Mouse (Mus musculus): ENCODE results near the gene Lmf2.

Lmf2 gene

GRCm38 (mm10) chr15:89355241-89356187 is at the start of gene Lmf2, which contains the start of gene Ncaph2:
TSS of gene Lmf2 (minus strand) at chr15:89355659.
TSS of gene Ncaph2 (plus strand) at chr15:89355719.
- DNase-seq (ENCODE audit: low spot score in 2 of 2), result peak; percentile 92 to 96

- no peak for DNase-seq (ENCODE audit: low spot score in 2 of 2)
Measured at GRCm38 (mm10) chr15:89404831-89405623, 49.6 kb upstream of the Lmf2 start.

GRCm38 (mm10) chr15:89402471-89402870 is 47.0 kb upstream of the Lmf2 start:
- DNase-seq (ENCODE audit: low spot score in 2 of 2), result no peak

- no peak for DNase-seq (ENCODE audit: low spot score in 2 of 2)
Measured at GRCm38 (mm10) chr15:89399716-89400115, 44.3 kb upstream of the Lmf2 start.

- no peak for DNase-seq (ENCODE audit: low spot score in 2 of 2)
Measured at GRCm38 (mm10) chr15:89398146-89398545, 42.7 kb upstream of the Lmf2 start.

GRCm38 (mm10) chr15:89396883-89397282 is 41.4 kb upstream of the Lmf2 start:
- DNase-seq (ENCODE audit: low spot score in 2 of 2), result no peak

GRCm38 (mm10) chr15:89390081-89390480 is 34.6 kb upstream of the Lmf2 start:
- DNase-seq (ENCODE audit: low spot score in 2 of 2), result no peak

- peak; percentile 23 to 47 for DNase-seq (ENCODE audit: low spot score in 2 of 2)
Measured at GRCm38 (mm10) chr15:89387127-89387526, 31.7 kb upstream of the Lmf2 start.

GRCm38 (mm10) chr15:89384617-89385016 is 29.2 kb upstream of the Lmf2 start, which contains the start of gene Klhdc7b:
TSS of gene Klhdc7b (plus strand) at chr15:89384917.
- DNase-seq (ENCODE audit: low spot score in 2 of 2), result no peak

GRCm38 (mm10) chr15:89379429-89379828 is 24.0 kb upstream of the Lmf2 start:
- no peak for DNase-seq (ENCODE audit: low spot score in 2 of 2)

GRCm38 (mm10) chr15:89378831-89379401 is 23.5 kb upstream of the Lmf2 start, which contains the start of gene Odf3b:
TSS of gene Odf3b (minus strand) at chr15:89379282.
- peak in 1 of 2 experiments; percentile 35 for DNase-seq (ENCODE audit: low spot score in 2 of 2)

- no peak for DNase-seq (ENCODE audit: low spot score in 2 of 2)
Measured at GRCm38 (mm10) chr15:89377938-89378828, 22.7 kb upstream of the Lmf2 start.

GRCm38 (mm10) chr15:89377362-89377761 is 21.9 kb upstream of the Lmf2 start:
- no peak for DNase-seq (ENCODE audit: low spot score in 2 of 2)

- DNase-seq (ENCODE audit: low spot score in 2 of 2), result no peak
Measured at GRCm38 (mm10) chr15:89376957-89377356, 21.5 kb upstream of the Lmf2 start, which contains the start of gene Tymp. TSS of gene Tymp (minus strand) at chr15:89377039.

GRCm38 (mm10) chr15:89376040-89376439 is 20.6 kb upstream of the Lmf2 start:
- DNase-seq (ENCODE audit: low spot score in 2 of 2), result no peak

- DNase-seq (ENCODE audit: low spot score in 2 of 2), result no peak
Measured at GRCm38 (mm10) chr15:89374801-89375534, 19.5 kb upstream of the Lmf2 start.

- DNase-seq (ENCODE audit: low spot score in 2 of 2), result no peak
Measured at GRCm38 (mm10) chr15:89374340-89374739, 18.9 kb upstream of the Lmf2 start.

- DNase-seq (ENCODE audit: low spot score in 2 of 2), result peak; percentile 83 to 96
Measured at GRCm38 (mm10) chr15:89373762-89374248, 18.3 kb upstream of the Lmf2 start, which contains the start of gene Sco2. TSS of gene Sco2 (minus strand) at chr15:89373846.

GRCm38 (mm10) chr15:89373027-89373761 is 17.7 kb upstream of the Lmf2 start:
- peak; percentile 83 to 93 for DNase-seq (ENCODE audit: low spot score in 2 of 2)

All from thymus, postnatal 10 days (tissue).